Mouse (Mus musculus) adrenal gland, adult 2 months (tissue): ENCODE results near the gene Gm13272. TPM values are rescaled to one million over a fixed set of nuclear protein-coding genes. Genes with fewer than 3 reads are reported as not detected.
"Not testable (repeated sequence)": the region's sequence is repeated elsewhere in the genome, so short reads cannot be mapped to it uniquely, and the experiment has no call there.

Experiments used
- DNase-seq: peaks from one replicate; pipeline ENCODE4 v3.0.0; 2021
- polyA plus RNA-seq: library from polyadenylated mRNA; depleted of rRNA; stranded (reverse); fragments of >200 nt; gene quantifications from 2 replicates; pipeline ENCODE4 v1.2.3, GENCODE M21; 2012; rRNA removed
- total RNA-seq, 2 experiments: library from RNA; stranded (reverse); gene quantifications; 2 replicates each; pipeline ENCODE4 v1.2.3; 2021

Gene Gm13272
- total and polyA plus RNA-seq, 3 experiments: not detected

DNA sequence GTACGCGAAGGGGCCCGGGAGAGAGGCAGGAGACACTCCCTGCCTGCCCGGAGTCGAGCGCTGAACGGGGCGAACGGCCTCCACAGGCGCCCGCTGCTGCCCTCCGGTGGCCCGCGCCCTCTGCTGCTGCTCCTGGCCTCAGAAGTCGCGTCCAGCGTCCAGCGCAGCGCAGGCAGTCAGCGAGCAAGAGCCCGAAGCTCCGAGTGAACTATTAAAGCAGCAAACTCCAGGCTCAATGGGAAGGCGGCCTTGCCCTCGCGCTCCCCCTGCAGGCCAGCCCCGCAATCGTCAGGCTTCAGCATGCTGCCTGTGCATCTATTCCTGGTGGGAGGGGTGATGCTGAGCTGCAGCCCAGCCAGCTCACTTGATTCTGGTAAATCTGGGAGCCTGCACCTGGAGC, 5.8 kb downstream of the Gm13272 start, which contains the start of gene Gm13276:
Gene Gm13276, plus strand, starts transcription at position 301 of the 400 bp plus-strand sequence.
- DNase-seq: not testable (repeated sequence)

DNA sequence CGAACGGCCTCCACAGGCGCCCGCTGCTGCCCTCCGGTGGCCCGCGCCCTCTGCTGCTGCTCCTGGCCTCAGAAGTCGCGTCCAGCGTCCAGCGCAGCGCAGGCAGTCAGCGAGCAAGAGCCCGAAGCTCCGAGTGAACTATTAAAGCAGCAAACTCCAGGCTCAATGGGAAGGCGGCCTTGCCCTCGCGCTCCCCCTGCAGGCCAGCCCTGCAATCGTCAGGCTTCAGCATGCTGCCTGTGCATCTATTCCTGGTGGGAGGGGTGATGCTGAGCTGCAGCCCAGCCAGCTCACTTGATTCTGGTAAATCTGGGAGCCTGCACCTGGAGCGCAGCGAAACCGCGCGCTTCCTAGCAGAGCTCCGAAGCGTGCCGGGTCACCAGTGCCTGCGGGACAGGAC, 8.8 kb downstream of the Gm13272 start, which contains the start of gene Gm13277:
Gene Gm13277, plus strand, starts transcription at position 231 of the 400 bp plus-strand sequence.
- peak; percentile 79 for DNase-seq

DNA sequence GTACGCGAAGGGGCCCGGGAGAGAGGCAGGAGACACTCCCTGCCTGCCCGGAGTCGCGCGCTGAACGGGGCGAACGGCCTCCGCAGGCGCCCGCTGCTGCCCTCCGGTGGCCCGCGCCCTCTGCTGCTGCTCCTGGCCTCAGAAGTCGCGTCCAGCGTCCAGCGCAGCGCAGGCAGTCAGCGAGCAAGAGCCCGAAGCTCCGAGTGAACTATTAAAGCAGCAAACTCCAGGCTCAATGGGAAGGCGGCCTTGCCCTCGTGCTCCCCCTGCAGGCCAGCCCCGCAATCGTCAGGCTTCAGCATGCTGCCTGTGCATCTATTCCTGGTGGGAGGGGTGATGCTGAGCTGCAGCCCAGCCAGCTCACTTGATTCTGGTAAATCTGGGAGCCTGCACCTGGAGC, 11.6 kb downstream of the Gm13272 start, which contains the start of gene Gm13278:
Gene Gm13278, plus strand, starts transcription at position 301 of the 400 bp plus-strand sequence.
- DNase-seq: not testable (repeated sequence)

DNA sequence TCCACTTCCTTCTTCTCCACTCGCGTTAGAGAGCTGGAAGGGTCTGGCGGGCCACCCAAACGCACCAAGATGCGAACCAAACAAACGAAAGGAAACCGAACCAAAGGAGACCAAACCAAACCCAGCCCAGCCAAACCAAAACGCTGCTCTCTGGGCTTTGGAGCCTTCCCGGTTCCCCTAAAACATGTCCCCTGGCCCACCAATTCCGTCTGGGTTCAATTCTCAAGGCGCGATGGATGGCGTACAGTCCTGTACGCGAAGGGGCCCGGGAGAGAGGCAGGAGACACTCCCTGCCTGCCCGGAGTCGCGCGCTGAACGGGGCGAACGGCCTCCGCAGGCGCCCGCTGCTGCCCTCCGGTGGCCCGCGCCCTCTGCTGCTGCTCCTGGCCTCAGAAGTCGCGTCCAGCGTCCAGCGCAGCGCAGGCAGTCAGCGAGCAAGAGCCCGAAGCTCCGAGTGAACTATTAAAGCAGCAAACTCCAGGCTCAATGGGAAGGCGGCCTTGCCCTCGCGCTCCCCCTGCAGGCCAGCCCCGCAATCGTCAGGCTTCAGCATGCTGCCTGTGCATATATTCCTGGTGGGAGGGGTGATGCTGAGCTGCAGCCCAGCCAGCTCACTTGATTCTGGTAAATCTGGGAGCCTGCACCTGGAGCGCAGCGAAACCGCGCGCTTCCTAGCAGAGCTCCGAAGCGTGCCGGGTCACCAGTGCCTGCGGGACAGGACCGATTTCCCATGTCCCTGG, 14.5 kb downstream of the Gm13272 start, which contains the start of gene Gm13275:
Gene Gm13275, plus strand, starts transcription at position 552 of the 740 bp plus-strand sequence.
- peak; percentile 77 for DNase-seq

DNA sequence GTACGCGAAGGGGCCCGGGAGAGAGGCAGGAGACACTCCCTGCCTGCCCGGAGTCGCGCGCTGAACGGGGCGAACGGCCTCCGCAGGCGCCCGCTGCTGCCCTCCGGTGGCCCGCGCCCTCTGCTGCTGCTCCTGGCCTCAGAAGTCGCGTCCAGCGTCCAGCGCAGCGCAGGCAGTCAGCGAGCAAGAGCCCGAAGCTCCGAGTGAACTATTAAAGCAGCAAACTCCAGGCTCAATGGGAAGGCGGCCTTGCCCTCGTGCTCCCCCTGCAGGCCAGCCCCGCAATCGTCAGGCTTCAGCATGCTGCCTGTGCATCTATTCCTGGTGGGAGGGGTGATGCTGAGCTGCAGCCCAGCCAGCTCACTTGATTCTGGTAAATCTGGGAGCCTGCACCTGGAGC, 17.4 kb downstream of the Gm13272 start, which contains the start of gene Gm13279:
Gene Gm13279, plus strand, starts transcription at position 301 of the 400 bp plus-strand sequence.
- DNase-seq: not testable (repeated sequence)

DNA sequence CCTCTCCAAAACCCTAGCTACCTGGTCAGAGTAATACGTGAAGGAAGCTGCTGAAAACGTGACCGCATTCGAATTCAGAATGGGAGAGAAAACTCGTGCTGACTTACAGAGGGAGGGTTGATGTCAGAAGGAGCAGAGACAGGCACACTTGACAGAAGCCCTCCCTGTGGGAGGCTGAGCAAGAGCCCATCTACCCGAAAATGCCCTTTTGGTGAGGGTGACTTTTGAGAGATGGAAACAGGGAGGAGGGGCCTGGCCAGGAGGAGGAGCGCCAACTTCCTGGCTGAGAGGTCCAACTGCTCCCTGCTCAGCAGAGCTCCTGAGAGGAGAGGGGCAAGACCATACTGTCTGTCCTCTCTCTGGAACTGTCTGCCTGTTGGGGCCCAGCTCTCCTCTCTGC, 19.7 kb downstream of the Gm13272 start, which contains the start of gene Gm13285:
Gene Gm13285, plus strand, starts transcription at position 301 of the 400 bp plus-strand sequence.
- not testable (repeated sequence) for DNase-seq

DNA sequence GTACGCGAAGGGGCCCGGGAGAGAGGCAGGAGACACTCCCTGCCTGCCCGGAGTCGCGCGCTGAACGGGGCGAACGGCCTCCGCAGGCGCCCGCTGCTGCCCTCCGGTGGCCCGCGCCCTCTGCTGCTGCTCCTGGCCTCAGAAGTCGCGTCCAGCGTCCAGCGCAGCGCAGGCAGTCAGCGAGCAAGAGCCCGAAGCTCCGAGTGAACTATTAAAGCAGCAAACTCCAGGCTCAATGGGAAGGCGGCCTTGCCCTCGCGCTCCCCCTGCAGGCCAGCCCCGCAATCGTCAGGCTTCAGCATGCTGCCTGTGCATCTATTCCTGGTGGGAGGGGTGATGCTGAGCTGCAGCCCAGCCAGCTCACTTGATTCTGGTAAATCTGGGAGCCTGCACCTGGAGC, 23.3 kb downstream of the Gm13272 start, which contains the start of gene Gm13287:
Gene Gm13287, plus strand, starts transcription at position 301 of the 400 bp plus-strand sequence.
- not testable (repeated sequence) for DNase-seq

DNA sequence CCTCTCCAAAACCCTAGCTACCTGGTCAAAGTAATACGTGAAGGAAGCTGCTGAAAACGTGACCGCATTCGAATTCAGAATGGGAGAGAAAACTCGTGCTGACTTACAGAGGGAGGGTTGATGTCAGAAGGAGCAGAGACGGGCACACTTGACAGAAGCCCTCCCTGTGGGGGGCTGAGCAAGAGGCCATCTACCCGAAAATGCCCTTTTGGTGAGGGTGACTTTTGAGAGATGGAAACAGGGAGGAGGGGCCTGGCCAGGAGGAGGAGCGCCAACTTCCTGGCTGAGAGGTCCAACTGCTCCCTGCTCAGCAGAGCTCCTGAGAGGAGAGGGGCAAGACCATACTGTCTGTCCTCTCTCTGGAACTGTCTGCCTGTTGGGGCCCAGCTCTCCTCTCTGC, 25.6 kb downstream of the Gm13272 start, which contains the start of gene Gm13288:
Gene Gm13288, plus strand, starts transcription at position 301 of the 400 bp plus-strand sequence.
- not testable (repeated sequence) for DNase-seq

DNA sequence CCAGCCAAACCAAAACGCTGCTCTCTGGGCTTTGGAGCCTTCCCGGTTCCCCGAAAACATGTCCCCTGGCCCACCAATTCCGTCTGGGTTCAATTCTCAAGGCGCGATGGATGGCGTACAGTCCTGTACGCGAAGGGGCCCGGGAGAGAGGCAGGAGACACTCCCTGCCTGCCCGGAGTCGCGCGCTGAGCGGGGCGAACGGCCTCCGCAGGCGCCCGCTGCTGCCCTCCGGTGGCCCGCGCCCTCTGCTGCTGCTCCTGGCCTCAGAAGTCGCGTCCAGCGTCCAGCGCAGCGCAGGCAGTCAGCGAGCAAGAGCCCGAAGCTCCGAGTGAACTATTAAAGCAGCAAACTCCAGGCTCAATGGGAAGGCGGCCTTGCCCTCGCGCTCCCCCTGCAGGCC, 26.1 kb downstream of the Gm13272 start:
- DNase-seq: peak; percentile 65

DNA sequence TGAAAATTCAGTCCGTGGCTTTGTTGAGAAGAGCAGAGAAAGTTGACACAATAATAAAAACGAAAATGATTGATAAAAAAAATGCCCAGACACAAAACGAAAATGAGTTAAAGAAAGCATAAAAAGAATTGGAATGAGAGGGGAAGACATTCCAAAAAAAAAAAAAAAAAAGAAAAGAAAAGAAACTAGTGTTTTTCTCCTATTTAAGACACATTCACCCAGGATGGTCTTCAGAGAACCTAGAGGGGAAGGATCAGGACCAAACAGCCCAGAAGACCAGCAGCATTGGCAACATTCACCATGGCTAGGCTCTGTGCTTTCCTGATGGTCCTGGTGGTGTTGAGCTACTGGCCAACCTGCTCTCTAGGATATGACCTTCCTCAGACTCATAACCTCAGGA, 36.3 kb downstream of the Gm13272 start, which contains the start of gene Ifna7:
Gene Ifna7, plus strand, starts transcription at position 301 of the 400 bp plus-strand sequence.
- no peak for DNase-seq

DNA sequence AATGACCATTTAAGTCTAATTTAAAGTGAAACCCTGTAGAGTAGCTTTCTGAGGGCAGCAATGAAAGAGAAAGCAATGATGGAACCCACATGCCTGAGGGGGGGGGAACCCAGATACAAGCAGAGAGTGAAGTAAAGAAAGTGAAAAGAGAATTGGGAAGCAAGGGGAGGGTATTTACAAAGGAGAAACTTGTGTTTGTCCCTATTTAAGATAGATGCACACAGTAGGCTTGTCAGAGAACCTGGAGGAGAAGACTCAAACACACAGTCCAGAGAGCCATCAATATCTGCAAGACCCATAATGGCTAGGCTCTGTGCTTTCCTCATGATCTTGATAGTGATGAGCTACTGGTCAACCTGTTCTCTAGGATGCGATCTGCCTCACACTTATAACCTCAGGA, 40.0 kb downstream of the Gm13272 start, which contains the start of gene Ifna11:
Gene Ifna11, plus strand, starts transcription at position 301 of the 400 bp plus-strand sequence.
- no peak for DNase-seq

DNA sequence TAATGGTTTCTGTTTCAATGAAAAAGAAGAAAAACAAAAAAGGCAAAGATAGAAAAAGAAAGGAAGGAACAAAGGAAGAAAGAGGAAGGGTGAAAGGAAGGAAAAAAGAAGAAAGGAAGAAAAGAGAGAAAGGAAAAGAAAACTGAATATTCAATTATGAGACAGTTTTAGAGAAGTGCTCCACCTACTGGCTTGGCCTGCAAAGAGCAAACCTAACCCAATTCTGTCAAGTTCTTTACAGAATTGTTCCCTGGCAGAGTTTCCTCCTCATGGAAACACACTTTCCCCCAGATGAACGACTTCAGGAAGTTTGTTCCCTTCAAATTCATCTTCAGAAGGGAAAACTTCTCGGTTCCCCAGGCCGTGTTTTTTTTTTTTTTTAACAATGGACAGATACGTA, 43.3 kb downstream of the Gm13272 start:
- DNase-seq: no peak

DNA sequence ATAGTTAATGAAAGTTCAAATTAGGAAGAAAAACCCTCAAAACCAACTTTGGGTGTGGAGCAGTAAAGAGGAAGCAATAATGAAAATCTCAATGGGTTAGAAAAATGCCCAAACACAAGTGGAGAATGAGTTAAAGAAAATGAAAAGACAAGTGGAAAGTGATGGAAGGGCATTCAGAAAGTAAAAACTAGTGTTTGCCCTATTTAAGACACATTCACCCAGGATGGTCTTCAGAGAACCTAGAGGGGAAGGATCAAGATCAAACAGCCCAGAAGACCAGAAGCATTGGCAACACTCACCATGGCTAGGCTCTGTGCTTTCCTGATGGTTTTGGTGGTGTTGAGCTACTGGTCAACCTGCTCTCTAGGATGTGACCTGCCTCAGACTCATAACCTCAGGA, 47.5 kb downstream of the Gm13272 start, which contains the start of gene Ifna6:
Gene Ifna6, plus strand, starts transcription at position 301 of the 400 bp plus-strand sequence.
- not testable (repeated sequence) for DNase-seq

Other genes with a start within 250 kb of the Gm13272 start
Only the 30 nearest of the 31 such genes appear.
- not detected for gene Ifna14, start 208.1 kb upstream of the Gm13272 start, total RNA-seq
- not detected in 2 replicates for gene Ifna14, start 208.1 kb upstream of the Gm13272 start, polyA plus RNA-seq
- not detected for gene Ifna9, start 187.5 kb upstream of the Gm13272 start, total RNA-seq
- 0.22 TPM in 1 of 2 replicates, not detected in the other for gene Ifna9, start 187.5 kb upstream of the Gm13272 start, polyA plus RNA-seq
- not detected for gene Ifna12, start 176.5 kb upstream of the Gm13272 start, total RNA-seq
- gene Ifna12, start 176.5 kb upstream of the Gm13272 start, polyA plus RNA-seq: not detected in 2 replicates
- not detected for gene C87499, start 145.4 kb upstream of the Gm13272 start, total RNA-seq
- not detected in 2 replicates for gene C87499, start 145.4 kb upstream of the Gm13272 start, polyA plus RNA-seq
- not detected for gene Ifna13, start 135.4 kb upstream of the Gm13272 start, total RNA-seq
- gene Ifna13, start 135.4 kb upstream of the Gm13272 start, polyA plus RNA-seq: not detected in 2 replicates
- not detected for gene Ifna16, start 102.9 kb upstream of the Gm13272 start, total RNA-seq
- not detected in 2 replicates for gene Ifna16, start 102.9 kb upstream of the Gm13272 start, polyA plus RNA-seq
- not detected for gene Ifna2, start 95.9 kb upstream of the Gm13272 start, total RNA-seq
- gene Ifna2, start 95.9 kb upstream of the Gm13272 start, polyA plus RNA-seq: not detected in 2 replicates
- gene Ifnab, start 88.5 kb upstream of the Gm13272 start, total RNA-seq: not detected
- gene Ifnab, start 88.5 kb upstream of the Gm13272 start, polyA plus RNA-seq: not detected in 2 replicates
- under 1 TPM in 1 of 2 experiments, not detected in 1; 0.38 TPM for gene Gm26566, start 58.0 kb upstream of the Gm13272 start, total RNA-seq
- gene Gm26566, start 58.0 kb upstream of the Gm13272 start, polyA plus RNA-seq: 0.76 and 1.0 TPM in 2 replicates
- 10 to 100 TPM; 70.8 to 79.3 TPM for gene Klhl9, start 57.4 kb upstream of the Gm13272 start, total RNA-seq
- gene Klhl9, start 57.4 kb upstream of the Gm13272 start, polyA plus RNA-seq: 22.2 and 29.6 TPM in 2 replicates
- gene Gm13271, start 25.0 kb upstream of the Gm13272 start, total RNA-seq: not detected
- not detected in 2 replicates for gene Gm13271, start 25.0 kb upstream of the Gm13272 start, polyA plus RNA-seq
- gene Gm13283, start 19.7 kb upstream of the Gm13272 start, total RNA-seq: not detected
- gene Gm13283, start 19.7 kb upstream of the Gm13272 start, polyA plus RNA-seq: not detected in 2 replicates
- gene Gm13290, start 6.0 kb upstream of the Gm13272 start, total RNA-seq: not detected
- gene Gm13290, start 6.0 kb upstream of the Gm13272 start, polyA plus RNA-seq: not detected in 2 replicates
- not detected for gene Gm13289, start 2.9 kb upstream of the Gm13272 start, total RNA-seq
- not detected in 2 replicates for gene Gm13289, start 2.9 kb upstream of the Gm13272 start, polyA plus RNA-seq
- gene Ifnz, start 2.3 kb downstream of the Gm13272 start, total RNA-seq: not detected
- gene Ifnz, start 2.3 kb downstream of the Gm13272 start, polyA plus RNA-seq: not detected in 2 replicates
- gene Gm13276, start 5.9 kb downstream of the Gm13272 start, total RNA-seq: not detected
- not detected in 2 replicates for gene Gm13276, start 5.9 kb downstream of the Gm13272 start, polyA plus RNA-seq
- gene Gm13277, start 8.8 kb downstream of the Gm13272 start, total RNA-seq: not detected
- gene Gm13277, start 8.8 kb downstream of the Gm13272 start, polyA plus RNA-seq: not detected in 2 replicates
- not detected for gene Gm13278, start 11.7 kb downstream of the Gm13272 start, total RNA-seq
- not detected in 2 replicates for gene Gm13278, start 11.7 kb downstream of the Gm13272 start, polyA plus RNA-seq
- gene Gm13275, start 14.6 kb downstream of the Gm13272 start, total RNA-seq: not detected
- gene Gm13275, start 14.6 kb downstream of the Gm13272 start, polyA plus RNA-seq: 0.22 TPM in 1 of 2 replicates, not detected in the other
- not detected for gene Gm13279, start 17.5 kb downstream of the Gm13272 start, total RNA-seq
- gene Gm13279, start 17.5 kb downstream of the Gm13272 start, polyA plus RNA-seq: not detected in 2 replicates
- not detected for gene Gm13285, start 19.8 kb downstream of the Gm13272 start, total RNA-seq
- not detected in 2 replicates for gene Gm13285, start 19.8 kb downstream of the Gm13272 start, polyA plus RNA-seq
- gene Gm13287, start 23.4 kb downstream of the Gm13272 start, total RNA-seq: not detected
- 0.22 TPM in 1 of 2 replicates, not detected in the other for gene Gm13287, start 23.4 kb downstream of the Gm13272 start, polyA plus RNA-seq
- not detected for gene Gm13288, start 25.7 kb downstream of the Gm13272 start, total RNA-seq
- gene Gm13288, start 25.7 kb downstream of the Gm13272 start, polyA plus RNA-seq: not detected in 2 replicates
- gene Ifna7, start 36.4 kb downstream of the Gm13272 start, total RNA-seq: not detected
- not detected in 2 replicates for gene Ifna7, start 36.4 kb downstream of the Gm13272 start, polyA plus RNA-seq
- not detected for gene Ifna11, start 40.1 kb downstream of the Gm13272 start, total RNA-seq
- not detected in 2 replicates for gene Ifna11, start 40.1 kb downstream of the Gm13272 start, polyA plus RNA-seq
- not detected for gene Ifna6, start 47.6 kb downstream of the Gm13272 start, total RNA-seq
- gene Ifna6, start 47.6 kb downstream of the Gm13272 start, polyA plus RNA-seq: not detected in 2 replicates
- gene Ifna5, start 55.7 kb downstream of the Gm13272 start, total RNA-seq: not detected
- gene Ifna5, start 55.7 kb downstream of the Gm13272 start, polyA plus RNA-seq: not detected in 2 replicates
- gene Ifna4, start 62.0 kb downstream of the Gm13272 start, total RNA-seq: not detected
- not detected in 2 replicates for gene Ifna4, start 62.0 kb downstream of the Gm13272 start, polyA plus RNA-seq
- not detected for gene Ifna1, start 70.2 kb downstream of the Gm13272 start, total RNA-seq
- not detected in 2 replicates for gene Ifna1, start 70.2 kb downstream of the Gm13272 start, polyA plus RNA-seq
- gene Ifne, start 100.4 kb downstream of the Gm13272 start, total RNA-seq: not detected
- gene Ifne, start 100.4 kb downstream of the Gm13272 start, polyA plus RNA-seq: not detected in 2 replicates